Mouse (Mus musculus): Measurements from ENCODE around the gene Slc16a5. TPM values are rescaled to one million over a fixed set of nuclear protein-coding genes. Genes with fewer than 3 reads are reported as not detected.
A peak's percentile ranks its signal among the peaks of the same experiment; 100 is the strongest.
"Not testable (repeated sequence)": the region's sequence is repeated elsewhere in the genome, so short reads cannot be mapped to it uniquely, and the experiment has no call there.

Gene Slc16a5
- polyA plus RNA-seq, 1 experiment from 2014 or later, result not detected

DNA sequence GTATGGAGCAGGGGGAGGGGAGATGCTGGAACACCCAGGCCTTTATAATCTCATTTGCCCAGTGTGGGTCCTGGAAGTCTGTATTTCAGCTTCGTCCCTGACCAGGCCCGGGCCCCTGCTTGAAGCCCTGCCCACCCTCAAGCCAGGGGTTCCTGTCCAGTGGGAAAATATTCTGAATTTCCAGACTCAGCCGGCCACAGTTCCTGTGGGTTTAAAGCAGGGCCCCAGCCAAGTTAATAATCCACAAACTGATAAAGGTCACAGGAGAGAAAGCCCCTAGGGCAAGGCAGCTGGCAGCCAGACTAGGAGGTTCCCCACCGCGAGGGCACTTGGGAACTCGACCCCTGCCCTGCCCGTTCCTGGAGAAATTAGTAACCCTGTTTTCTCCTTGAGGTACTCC, 13.3 kb upstream of the Slc16a5 start:
- 54% methylated on average over 7 of the region's 7 CpGs for WGBS (ENCODE audit: insufficient replicate concordance)
- no peaks in the 10 kb centered on the region for H3K9me3 ChIP-seq (replicated peaks)
- H3K4me2 ChIP-seq, result no peak overlapping the region
- no peak overlapping the region for H3K9ac ChIP-seq
- H3K36me3 ChIP-seq, result no peaks in the 10 kb centered on the region
- H3K27ac ChIP-seq, result peak overlapping the region; percentile 76
- DNase-seq (no peak), ATAC-seq (ENCODE audit: low read depth) (peak; percentile 25; the same call in 1 of the 2 replicates)
- H3K4me3 ChIP-seq (replicated peaks), result no peak overlapping the region
- H3K27me3 ChIP-seq, result no peaks in the 10 kb centered on the region; the same call in 1 of the 2 replicates
- peaks cover 30% of the 10 kb centered on the region for H3K4me1 ChIP-seq (replicated peaks)

GRCm38 (mm10) chr11:115450176-115450575, 12.1 kb upstream of the Slc16a5 start:
- no peak for ATAC-seq (ENCODE audit: low read depth)
- DNase-seq, result no peak
- H3K4me2 ChIP-seq, result no peak overlapping the region
- no peaks in the 10 kb centered on the region for H3K27me3 ChIP-seq
- H3K9me3 ChIP-seq (replicated peaks), result no peaks in the 10 kb centered on the region
- WGBS (ENCODE audit: insufficient replicate concordance), result 69% methylated on average over 7 of the region's 7 CpGs
- peak overlapping the region; percentile 59 for H3K27ac ChIP-seq
- no peaks in the 10 kb centered on the region for H3K36me3 ChIP-seq
- no peak overlapping the region for H3K4me3 ChIP-seq (replicated peaks)
- H3K4me1 ChIP-seq (replicated peaks), result peaks cover 30% of the 10 kb centered on the region
- no peak overlapping the region for H3K9ac ChIP-seq

- Histone ChIP-seq H3K4me3 (replicated peaks) (no peak overlapping the region), H3K27me3 (no peaks in the 10 kb centered on the region), H3K27ac (no peak overlapping the region), H3K4me1 (replicated peaks) (peaks cover 22% of the 10 kb centered on the region), H3K4me2 (no peak overlapping the region), H3K9ac (no peak overlapping the region), H3K36me3 (no peaks in the 10 kb centered on the region), H3K9me3 (replicated peaks) (0 out of 2 replicates have a peak, but pooled peaks cover 3% of the 10 kb centered on the region)
- ATAC-seq (ENCODE audit: low read depth), result no peak
- DNase-seq, result no peak
- WGBS (ENCODE audit: insufficient replicate concordance), result 63% methylated on average over 8 of the region's 8 CpGs
Measured at GRCm38 (mm10) chr11:115451781-115452241, 10.5 kb upstream of the Slc16a5 start.

- WGBS (ENCODE audit: insufficient replicate concordance), result 67% methylated on average over 7 of the region's 7 CpGs
- ATAC-seq (ENCODE audit: low read depth), result no peak
Measured at GRCm38 (mm10) chr11:115452281-115452860, 9.9 kb upstream of the Slc16a5 start.

DNA sequence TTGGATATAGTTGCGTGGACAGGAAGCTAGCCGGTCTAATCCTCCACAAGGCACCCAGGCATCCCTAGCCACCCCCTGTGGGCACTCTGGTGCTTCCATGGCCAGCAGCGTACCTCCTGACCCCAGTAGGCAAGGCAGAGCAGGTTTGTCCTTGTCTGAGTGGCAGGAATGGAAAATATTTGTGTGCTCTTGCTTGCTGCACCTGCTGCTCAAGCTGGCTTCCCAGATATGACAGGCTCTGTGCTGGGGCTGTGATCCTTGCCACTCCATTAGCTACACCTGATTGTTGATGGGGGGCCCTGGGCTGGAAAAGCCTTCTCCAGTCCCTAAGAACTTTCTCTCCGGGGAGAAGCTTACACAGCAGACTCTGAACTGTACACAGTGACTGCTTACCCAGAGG, 9.0 kb upstream of the Slc16a5 start:
- WGBS (ENCODE audit: insufficient replicate concordance), result 49% methylated on average over 4 of the region's 4 CpGs
- DNase-seq (no peak), ATAC-seq (ENCODE audit: low read depth) (no peak)
- Histone ChIP-seq H3K4me2 (no peak overlapping the region), H3K27me3 (no peaks in the 10 kb centered on the region), H3K4me3 (replicated peaks) (no peak overlapping the region), H3K9me3 (replicated peaks) (0 out of 2 replicates have a peak, but pooled peaks cover 3% of the 10 kb centered on the region), H3K4me1 (replicated peaks) (peaks cover 24% of the 10 kb centered on the region), H3K27ac (no peak overlapping the region), H3K9ac (no peak overlapping the region), H3K36me3 (no peaks in the 10 kb centered on the region)

More at GRCm38 (mm10) chr11:115452281-115452860, 9.9 kb upstream of the Slc16a5 start:
- H3K36me3 ChIP-seq, result no peaks in the 10 kb centered on the region
- H3K27me3 ChIP-seq, result no peaks in the 10 kb centered on the region
- H3K4me1 ChIP-seq (replicated peaks), result peaks cover 18% of the 10 kb centered on the region
- H3K4me3 ChIP-seq (replicated peaks), result no peak overlapping the region
- H3K9me3 ChIP-seq (replicated peaks), result 0 out of 2 replicates have a peak, but pooled peaks cover 3% of the 10 kb centered on the region
- H3K4me2 ChIP-seq, result no peak overlapping the region
- no peak for DNase-seq
- H3K9ac ChIP-seq, result no peak overlapping the region
- no peak overlapping the region for H3K27ac ChIP-seq

- not testable (repeated sequence) for H3K27me3 ChIP-seq; H3K4me2 ChIP-seq; DNase-seq; H3K9ac ChIP-seq; H3K4me3 ChIP-seq (replicated peaks); H3K27ac ChIP-seq; H3K36me3 ChIP-seq; H3K9me3 ChIP-seq (replicated peaks); ATAC-seq (ENCODE audit: low read depth)
- WGBS (ENCODE audit: insufficient replicate concordance), result 75% methylated on average over 6 of the region's 6 CpGs
- H3K4me1 ChIP-seq (replicated peaks), result peaks cover 16% of the 10 kb centered on the region
Measured at GRCm38 (mm10) chr11:115454822-115455221, 7.5 kb upstream of the Slc16a5 start.

- H3K4me1 ChIP-seq (replicated peaks), result peaks cover 14% of the 10 kb centered on the region
- H3K4me3 ChIP-seq (replicated peaks), result no peak overlapping the region
- WGBS (ENCODE audit: insufficient replicate concordance), result 80% methylated on average over 15 of the region's 15 CpGs
- DNase-seq (no peak), ATAC-seq (ENCODE audit: low read depth) (no peak)
- no peaks in the 10 kb centered on the region for H3K27me3 ChIP-seq
- no peak overlapping the region for H3K27ac ChIP-seq
- no peak overlapping the region for H3K9ac ChIP-seq
- no peak overlapping the region for H3K4me2 ChIP-seq
- no peaks in the 10 kb centered on the region for H3K36me3 ChIP-seq
- 0 out of 2 replicates have a peak, but pooled peaks cover 3% of the 10 kb centered on the region for H3K9me3 ChIP-seq (replicated peaks)
Measured at GRCm38 (mm10) chr11:115455619-115456018, 6.7 kb upstream of the Slc16a5 start.

- Histone ChIP-seq H3K4me2 (no peak overlapping the region), H3K27me3 (no peaks in the 10 kb centered on the region), H3K9me3 (replicated peaks) (0 out of 2 replicates have a peak, but pooled peaks cover 3% of the 10 kb centered on the region), H3K9ac (no peak overlapping the region), H3K4me3 (replicated peaks) (no peak overlapping the region), H3K27ac (no peak overlapping the region), H3K36me3 (no peaks in the 10 kb centered on the region), H3K4me1 (replicated peaks) (peaks cover 14% of the 10 kb centered on the region)
- no peak for DNase-seq
- no peak for ATAC-seq (ENCODE audit: low read depth)
- WGBS (ENCODE audit: insufficient replicate concordance), result 77% methylated on average over 5 of the region's 5 CpGs
Measured at GRCm38 (mm10) chr11:115456182-115456581, 6.1 kb upstream of the Slc16a5 start.

DNA sequence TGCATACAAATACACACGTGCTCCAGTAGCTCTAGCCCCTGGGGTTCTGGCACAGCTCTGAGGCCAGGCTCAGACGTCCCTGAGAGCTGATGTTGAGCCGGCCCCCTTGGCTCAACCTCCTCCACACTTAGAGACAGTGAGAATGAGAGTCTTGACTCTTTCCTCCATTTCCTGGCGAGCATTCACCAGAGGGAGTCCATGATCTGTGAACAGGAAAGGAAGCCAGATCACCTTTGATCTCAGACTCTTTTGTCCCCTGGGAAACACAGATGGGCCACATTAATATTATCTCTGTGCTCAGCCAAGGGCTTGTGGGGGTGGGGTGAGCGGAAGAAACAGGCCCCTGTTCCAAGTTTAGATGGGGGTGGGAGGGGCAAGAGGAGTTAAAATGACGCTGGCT, 4.9 kb upstream of the Slc16a5 start:
- Histone ChIP-seq H3K4me1 (replicated peaks) (peaks cover 14% of the 10 kb centered on the region), H3K4me2 (no peak overlapping the region), H3K4me3 (replicated peaks) (no peak overlapping the region), H3K27me3 (peaks cover 5% of the 10 kb centered on the region; the same call in 1 of the 2 replicates), H3K9ac (no peak overlapping the region), H3K36me3 (no peaks in the 10 kb centered on the region), H3K27ac (no peak overlapping the region), H3K9me3 (replicated peaks) (0 out of 2 replicates have a peak, but pooled peaks cover 3% of the 10 kb centered on the region)
- ATAC-seq (ENCODE audit: low read depth) (no peak), DNase-seq (no peak)
- WGBS (ENCODE audit: insufficient replicate concordance), result 25% methylated on average over 6 of the region's 6 CpGs

- Histone ChIP-seq H3K9me3 (replicated peaks) (no peaks in the 10 kb centered on the region), H3K9ac (no peak overlapping the region), H3K4me2 (no peak overlapping the region), H3K4me3 (replicated peaks) (no peak overlapping the region), H3K36me3 (no peaks in the 10 kb centered on the region), H3K27ac (no peak overlapping the region), H3K4me1 (replicated peaks) (peaks cover 8% of the 10 kb centered on the region), H3K27me3 (peaks cover 12% of the 10 kb centered on the region; the same call in 1 of the 2 replicates)
- ATAC-seq (ENCODE audit: low read depth) (no peak), DNase-seq (no peak)
- WGBS (ENCODE audit: insufficient replicate concordance), result 20% methylated on average over 8 of the region's 8 CpGs
Measured at GRCm38 (mm10) chr11:115460976-115461375, 1.3 kb upstream of the Slc16a5 start.

GRCm38 (mm10) chr11:115461846-115462242, 430 bp upstream of the Slc16a5 start:
- ATAC-seq (ENCODE audit: low read depth) (no peak), DNase-seq (no peak)
- 52% methylated on average over 5 of the region's 5 CpGs for WGBS (ENCODE audit: insufficient replicate concordance)
- no peak overlapping the region for H3K9ac ChIP-seq
- no peak overlapping the region for H3K4me3 ChIP-seq (replicated peaks)
- H3K9me3 ChIP-seq (replicated peaks), result no peaks in the 10 kb centered on the region
- no peak overlapping the region for H3K4me2 ChIP-seq
- no peak overlapping the region for H3K27ac ChIP-seq
- no peaks in the 10 kb centered on the region for H3K36me3 ChIP-seq
- peaks cover 16% of the 10 kb centered on the region; the same call in 1 of the 2 replicates for H3K27me3 ChIP-seq
- peaks cover 8% of the 10 kb centered on the region for H3K4me1 ChIP-seq (replicated peaks)

GRCm38 (mm10) chr11:115463397-115463796, 1.1 kb downstream of the Slc16a5 start:
- H3K4me2 ChIP-seq, result no peak overlapping the region
- WGBS (ENCODE audit: insufficient replicate concordance), result 57% methylated on average over 11 of the region's 11 CpGs
- no peak overlapping the region for H3K9ac ChIP-seq
- H3K4me3 ChIP-seq (replicated peaks), result no peak overlapping the region
- H3K9me3 ChIP-seq (replicated peaks), result no peaks in the 10 kb centered on the region
- peaks cover 21% of the 10 kb centered on the region; the same call in 1 of the 2 replicates for H3K27me3 ChIP-seq
- DNase-seq, result no peak
- H3K4me1 ChIP-seq (replicated peaks), result no peaks in the 10 kb centered on the region
- H3K36me3 ChIP-seq, result no peaks in the 10 kb centered on the region
- no peak overlapping the region for H3K27ac ChIP-seq
- no peak for ATAC-seq (ENCODE audit: low read depth)
